Mouse (Mus musculus): ENCODE results near the gene Slc7a5.

- TF ChIP-seq CTCF (conservative IDR thresholded peaks at IDR 0.05; ENCODE audit: low read length) (no peak), NANOG (IDR thresholded peaks at IDR 0.05; ENCODE audit: borderline replicate concordance, low read length) (no peak), POU5F1 (IDR thresholded peaks at IDR 0.05; ENCODE audit: borderline replicate concordance, low read length) (no peak)
Measured at GRCm38 (mm10) chr8:121938732-121939131, 31.2 kb upstream of the Slc7a5 start.

Data from E14TG2a.4 (cell line).